Mouse (Mus musculus) stomach, postnatal 0 days (tissue): ENCODE data around the gene Zfp644. TPM values are rescaled to one million over a fixed set of nuclear protein-coding genes. Genes with fewer than 3 reads are reported as not detected.

ENCODE experiments used
- ATAC-seq: fragments of 200-750 bp; cut with Nextera tagmentation; 2 replicates; pipeline ENCODE4 v1.8.0; 2017; ENCODE audit not compliant: low FRiP score, low TSS enrichment
- DNase-seq: peaks from one replicate; pipeline ENCODE4 v3.0.0-alpha.2; 2016; ENCODE audit warnings: low spot score
- H3K27ac ChIP-seq: fragments of 300-500 bp; sonication (generic); replicated peaks from 2 replicates; pipeline ENCODE4 v1.5.1; 2014; ENCODE audit warnings: mild to moderate bottlenecking, control low read depth
- H3K27me3 ChIP-seq: fragments of 300-500 bp; sonication (generic); 2 replicates; pipeline ENCODE4 v1.6.1; 2014; ENCODE audit warnings: low read length; ENCODE audit not compliant: control insufficient read depth, insufficient read depth
- H3K36me3 ChIP-seq: fragments of 300-500 bp; sonication (generic); 2 replicates; pipeline ENCODE4 v1.6.1; 2014; ENCODE audit warnings: low read length, mixed read lengths; ENCODE audit not compliant: control insufficient read depth, insufficient read depth
- H3K4me1 ChIP-seq: fragments of 300-500 bp; sonication (generic); replicated peaks from 2 replicates; pipeline ENCODE4 v1.6.1; 2014; ENCODE audit warnings: antibody characterized with exemption; ENCODE audit not compliant: control insufficient read depth, insufficient read depth
- H3K4me2 ChIP-seq: fragments of 300-500 bp; sonication (generic); replicated peaks from 2 replicates; pipeline ENCODE4 v1.6.1; 2014; ENCODE audit warnings: low read depth, mild to moderate bottlenecking, control low read depth, moderate library complexity
- H3K4me3 ChIP-seq: fragments of 300-500 bp; sonication (generic); 2 replicates; pipeline ENCODE4 v1.5.1; 2014; ENCODE audit warnings: low read depth, low read length, control low read depth
- H3K9ac ChIP-seq: fragments of 300-500 bp; sonication (generic); 2 replicates; pipeline ENCODE4 v1.6.1; 2014; ENCODE audit warnings: mild to moderate bottlenecking, low read length, control low read depth, mixed read lengths
- H3K9me3 ChIP-seq: fragments of 300-500 bp; sonication (generic); 2 replicates; pipeline ENCODE4 v1.6.1; 2016; ENCODE audit warnings: low read length; ENCODE audit not compliant: control insufficient read depth
- CTCF ChIP-seq: IDR thresholded peaks from 2 replicates; pipeline ENCODE4 v1.5.1; 2016; ENCODE audit warnings: antibody characterized with exemption, low read depth, mild to moderate bottlenecking, moderate library complexity
- EP300 ChIP-seq: optimal IDR thresholded peaks from 2 replicates; pipeline ENCODE3; 2016; ENCODE audit warnings: antibody characterized with exemption
- WGBS: fragments of 180-500 bp; shearing (Covaris S2); extraction: QIAGEN DNeasy Blood & Tissue Kit; methylation state at CpG from one replicate; pipeline ENCODE4 v1.1.7; 2014; 5-methylcytosine and 5-hydroxymethylcytosine counted together
- polyA plus RNA-seq: library from polyadenylated mRNA; unstranded; fragments of >200 nt; fragmentation: Nextera tagmentation; extraction: Ambion mirVana; gene quantifications from 2 replicates; pipeline ENCODE4 v1.2.1, GENCODE M21; 2015

The Zfp644 gene
- polyA plus RNA-seq, 1 experiment from 2014 or later, result 37.6 TPM

GRCm38 (mm10) chr5:106676784-106677183, 20.3 kb downstream of the Zfp644 start:
- ATAC-seq, result no peak
- Histone ChIP-seq H3K4me2 (no peak overlapping the region), H3K4me3 (no peak overlapping the region), H3K27ac (no peak overlapping the region), H3K36me3 (no peaks in the 10 kb centered on the region), H3K27me3 (no peaks in the 10 kb centered on the region), H3K9me3 (no peaks in the 10 kb centered on the region), H3K9ac (no peak overlapping the region), H3K4me1 (0 out of 2 replicates have a peak, but pooled peaks cover 4% of the 10 kb centered on the region)
- WGBS, result 83% methylated on average over 9 of the region's 9 CpGs
- TF ChIP-seq EP300 (no peak), CTCF (no peak)
- DNase-seq, result no peak

- Histone ChIP-seq H3K4me3 (no peak overlapping the region), H3K9ac (no peak overlapping the region), H3K36me3 (no peaks in the 10 kb centered on the region), H3K27ac (no peak overlapping the region), H3K4me2 (no peak overlapping the region), H3K4me1 (0 out of 2 replicates have a peak, but pooled peaks cover 4% of the 10 kb centered on the region), H3K27me3 (no peaks in the 10 kb centered on the region), H3K9me3 (no peaks in the 10 kb centered on the region)
- TF ChIP-seq EP300 (no peak), CTCF (no peak)
- DNase-seq (no peak), ATAC-seq (no peak)
Measured at GRCm38 (mm10) chr5:106672597-106672996, 24.5 kb downstream of the Zfp644 start.

- TF ChIP-seq CTCF (no peak), EP300 (no peak)
- ATAC-seq (no peak), DNase-seq (no peak)
- Histone ChIP-seq H3K4me3 (no peak overlapping the region), H3K9ac (no peak overlapping the region), H3K4me1 (0 out of 2 replicates have a peak, but pooled peaks cover 4% of the 10 kb centered on the region), H3K4me2 (no peak overlapping the region), H3K27ac (no peak overlapping the region), H3K36me3 (no peaks in the 10 kb centered on the region), H3K27me3 (no peaks in the 10 kb centered on the region), H3K9me3 (no peaks in the 10 kb centered on the region)
- 50% methylated on average over 3 of the region's 3 CpGs for WGBS
Measured at GRCm38 (mm10) chr5:106671893-106672292, 25.2 kb downstream of the Zfp644 start.

- DNase-seq (no peak), ATAC-seq (no peak)
- Histone ChIP-seq H3K4me1 (no peaks in the 10 kb centered on the region), H3K9me3 (no peaks in the 10 kb centered on the region), H3K27me3 (no peaks in the 10 kb centered on the region), H3K27ac (no peak overlapping the region), H3K9ac (no peak overlapping the region), H3K4me3 (no peak overlapping the region), H3K4me2 (no peak overlapping the region), H3K36me3 (no peaks in the 10 kb centered on the region)
- WGBS, result 85% methylated on average over 4 of the region's 4 CpGs
- no peak for TF ChIP-seq CTCF
- no peak for TF ChIP-seq EP300
Measured at GRCm38 (mm10) chr5:106664910-106665309, 32.2 kb downstream of the Zfp644 start.

GRCm38 (mm10) chr5:106660867-106661266, 36.2 kb downstream of the Zfp644 start:
- 77% methylated on average over 1 of the region's 1 CpGs for WGBS
- DNase-seq, result no peak

GRCm38 (mm10) chr5:106652790-106653328, 44.2 kb downstream of the Zfp644 start:
- TF ChIP-seq CTCF (no peak), EP300 (no peak)
- no peak overlapping the region for H3K9ac ChIP-seq
- H3K4me1 ChIP-seq, result no peaks in the 10 kb centered on the region
- no peak overlapping the region for H3K27ac ChIP-seq
- no peaks in the 10 kb centered on the region for H3K27me3 ChIP-seq
- ATAC-seq (no peak), DNase-seq (no peak)
- no peaks in the 10 kb centered on the region for H3K9me3 ChIP-seq
- 85% methylated on average over 3 of the region's 3 CpGs for WGBS
- no peaks in the 10 kb centered on the region for H3K36me3 ChIP-seq
- H3K4me2 ChIP-seq, result no peak overlapping the region
- no peak overlapping the region for H3K4me3 ChIP-seq

More at GRCm38 (mm10) chr5:106660867-106661266, 36.2 kb downstream of the Zfp644 start:
- Histone ChIP-seq H3K27me3 (no peaks in the 10 kb centered on the region), H3K9ac (no peak overlapping the region), H3K36me3 (no peaks in the 10 kb centered on the region), H3K9me3 (no peaks in the 10 kb centered on the region), H3K4me2 (no peak overlapping the region), H3K27ac (no peak overlapping the region), H3K4me1 (no peaks in the 10 kb centered on the region), H3K4me3 (no peak overlapping the region)
- TF ChIP-seq CTCF (no peak), EP300 (no peak)
- no peak for ATAC-seq
